Mouse (Mus musculus): Measurements from ENCODE around the gene Gm42906.

Gene Gm42906

DNA sequence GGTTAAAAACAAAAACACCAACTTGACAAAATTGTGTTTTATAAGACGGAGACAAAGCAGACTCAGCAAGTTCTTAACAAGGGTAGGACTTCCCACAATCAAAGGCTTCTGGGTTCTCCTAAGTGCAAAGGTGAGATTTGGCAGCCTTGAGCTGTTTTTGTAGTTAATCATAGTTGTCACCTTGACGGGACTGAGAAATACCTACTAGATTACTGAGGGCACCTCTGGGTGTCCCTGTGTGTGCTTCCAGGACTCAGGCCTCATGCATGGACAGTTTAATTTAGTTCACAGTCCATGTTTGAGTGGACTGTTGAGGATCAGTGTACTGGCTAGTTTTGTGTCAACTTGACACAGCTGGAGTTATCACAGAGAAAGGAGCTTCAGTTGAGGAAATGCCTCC is 403.5 kb downstream of the Gm42906 start:
- DNase-seq (ENCODE audit: low spot score in 2 of 2), result no peak

DNA sequence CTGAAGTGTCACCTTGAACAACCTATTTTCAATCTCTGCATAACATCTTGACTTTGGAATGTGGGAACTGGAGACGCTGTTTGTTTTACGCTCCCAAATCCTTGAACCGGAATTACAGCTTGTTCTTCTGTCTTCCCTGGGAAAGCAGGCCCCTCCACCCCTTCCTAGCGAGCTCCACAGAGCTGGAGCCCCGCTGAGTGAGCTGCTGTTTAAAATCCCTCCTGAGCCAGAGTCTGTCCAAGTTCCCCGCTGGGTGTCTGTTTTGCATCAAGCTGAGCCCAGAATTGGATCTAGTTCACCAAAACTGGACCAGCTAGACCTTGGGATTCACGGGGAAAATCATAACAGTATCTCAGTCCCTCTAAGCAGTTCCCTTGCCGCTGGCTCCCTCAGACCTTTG is 404.5 kb downstream of the Gm42906 start:
- DNase-seq (ENCODE audit: low spot score in 2 of 2), result no peak

DNA sequence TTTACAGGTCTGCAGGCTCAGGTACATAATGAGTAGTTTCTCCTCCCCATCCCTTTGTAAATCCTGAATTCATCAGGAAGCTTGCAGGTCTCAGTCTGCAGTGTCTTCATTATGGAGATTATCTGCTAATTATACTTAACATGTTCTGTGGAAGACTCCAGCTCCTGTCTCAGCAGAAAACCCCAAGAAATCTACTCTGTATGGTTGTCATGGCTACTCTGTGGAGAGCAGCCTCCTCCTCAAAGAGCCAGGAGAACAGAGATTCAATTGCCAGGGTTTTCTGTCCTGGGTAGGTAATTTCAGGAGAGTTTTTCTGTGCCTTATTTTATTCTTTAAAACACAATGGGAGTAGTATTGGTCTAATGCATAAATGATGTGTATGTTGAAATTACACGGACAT is 405.0 kb downstream of the Gm42906 start:
- no peak for DNase-seq (ENCODE audit: low spot score in 2 of 2)

DNA sequence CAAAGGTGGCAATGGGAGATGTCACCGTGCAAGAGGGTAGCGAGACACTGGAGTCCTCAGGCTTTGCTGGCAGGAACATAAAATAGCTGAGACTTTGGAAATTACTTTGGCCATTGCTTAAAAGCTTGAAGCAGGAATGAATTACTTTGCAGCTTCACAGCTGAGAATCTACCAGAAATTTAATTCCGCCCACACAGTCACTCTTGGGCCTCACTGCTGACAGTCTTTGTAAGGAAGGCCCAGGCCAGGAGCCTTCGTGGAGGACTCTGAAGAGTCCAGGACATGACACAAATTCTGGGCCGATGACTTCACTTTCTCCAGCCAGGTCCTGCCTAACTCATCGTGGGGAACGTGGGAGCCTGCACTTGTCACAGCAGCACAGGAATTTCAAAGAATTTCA is 405.9 kb downstream of the Gm42906 start:
- no peak for DNase-seq (ENCODE audit: low spot score in 2 of 2)

DNA sequence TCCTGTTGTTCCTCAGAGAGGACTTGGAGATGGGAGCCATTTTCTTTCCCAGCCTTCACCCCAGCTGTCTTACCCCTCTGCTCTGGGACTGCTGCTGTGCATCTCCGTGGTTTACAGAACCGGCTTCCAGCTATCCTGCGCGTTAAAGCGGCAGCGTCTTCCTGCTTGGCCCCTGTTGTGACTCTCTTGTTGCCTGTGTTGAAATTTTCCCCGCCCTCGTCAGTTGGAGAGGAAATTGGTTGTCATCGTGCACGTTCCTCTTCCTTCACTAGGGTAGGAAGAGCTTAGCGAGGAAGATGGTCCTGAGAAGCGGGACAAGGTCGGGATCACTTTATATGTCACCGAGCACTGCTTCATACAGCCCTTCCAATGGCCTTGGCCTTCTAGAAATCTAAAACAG is 407.1 kb downstream of the Gm42906 start:
- DNase-seq (ENCODE audit: low spot score in 2 of 2), result no peak

DNA sequence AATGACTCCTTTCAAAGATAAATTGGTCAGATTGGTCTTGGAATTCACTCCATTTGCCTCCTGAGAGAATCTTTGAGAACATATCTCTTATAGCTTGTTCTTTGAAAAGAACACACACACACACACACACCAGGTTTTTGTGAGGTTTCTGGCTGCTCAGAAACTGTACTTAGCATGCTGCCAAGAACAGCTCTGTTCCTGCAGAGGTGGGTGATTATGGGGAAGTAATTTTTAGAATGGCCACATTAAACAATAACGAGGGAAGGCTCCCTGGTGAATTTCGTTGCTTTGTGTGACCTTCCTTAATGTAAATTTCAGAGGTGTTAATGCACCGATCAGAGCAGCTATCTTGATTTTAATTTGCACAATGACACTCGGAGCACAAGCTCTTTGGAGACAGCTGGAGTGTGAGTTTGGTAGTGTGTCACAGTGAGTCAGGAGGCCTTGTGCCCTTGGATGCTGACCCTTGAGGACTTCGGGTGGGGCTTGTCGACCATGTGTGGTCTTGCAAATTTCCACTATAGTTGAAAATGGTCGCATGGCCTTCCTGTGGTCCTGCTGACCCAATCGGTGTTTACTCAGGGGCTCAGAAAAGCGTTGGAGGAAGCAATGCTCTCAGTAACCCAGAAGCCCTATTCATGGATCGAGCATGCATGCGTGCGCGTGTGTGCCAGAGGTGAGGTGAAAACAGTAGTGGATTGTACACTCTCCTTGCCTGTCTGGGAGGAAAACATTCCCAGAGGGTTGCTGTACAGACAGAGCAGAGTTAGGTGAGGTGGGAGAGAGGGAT is 407.7 kb downstream of the Gm42906 start:
- DNase-seq (ENCODE audit: low spot score in 2 of 2), result no peak

DNA sequence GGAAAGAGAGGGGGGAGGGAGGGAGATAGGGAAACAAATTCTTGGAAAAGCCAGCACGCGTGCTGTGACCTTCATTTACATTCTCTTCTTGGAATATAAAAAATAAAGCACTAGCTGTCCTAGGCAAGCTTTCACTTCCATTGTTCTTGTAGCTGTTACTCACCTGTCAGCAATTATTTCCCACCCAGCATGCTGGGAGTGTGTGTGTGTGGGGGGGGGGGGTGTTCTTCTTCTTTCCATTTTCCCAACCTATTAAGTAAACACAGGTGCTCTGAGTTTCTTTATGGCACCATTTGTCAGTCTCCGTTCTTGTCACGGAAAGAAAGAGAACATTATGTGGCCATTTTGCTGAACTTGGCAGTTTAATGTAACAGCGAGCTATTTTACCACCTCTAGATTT is 409.0 kb downstream of the Gm42906 start:
- no peak for DNase-seq (ENCODE audit: low spot score in 2 of 2)

DNA sequence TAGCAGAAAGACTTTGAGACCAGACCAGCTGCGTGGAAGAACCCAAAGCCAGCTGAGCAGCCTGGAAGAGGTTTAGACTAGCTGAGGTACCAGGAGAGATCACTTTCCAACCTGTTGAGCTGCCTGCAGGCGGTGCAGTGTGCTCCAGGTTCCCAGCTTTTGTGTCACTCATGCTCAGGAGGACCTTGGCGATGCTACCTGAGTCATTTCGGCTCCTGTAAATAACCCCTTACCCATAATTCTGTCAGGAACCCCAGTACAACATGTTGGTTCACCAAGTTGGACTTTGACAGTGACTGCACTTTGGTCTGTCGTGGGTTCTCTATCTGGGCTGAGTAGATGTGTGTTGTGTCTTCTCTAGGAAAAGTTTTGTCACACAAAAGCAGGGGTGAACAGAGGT is 409.5 kb downstream of the Gm42906 start:
- DNase-seq (ENCODE audit: low spot score in 2 of 2), result no peak

All from spleen, postnatal 10 days (tissue).